Mouse (Mus musculus) T-helper 17 cell (primary cell): ENCODE data around the gene Tenm4.

Experiments
- in situ Hi-C, 2 experiments: fragments of 300-600 bp; cut with MboI, MseI; formaldehyde crosslinking; loops; 1 replicate in 1 of 2; 2 replicates in 1 of 2; pipeline ENCODE4 v1.15.1; 2025; ENCODE audit warnings: high pct_unique_total_duplicates in 2 of 2

Gene Tenm4

GRCm38 (mm10) chr7:96242328-96243185, 71.5 kb downstream of the Tenm4 start:
- in situ Hi-C loops: no loop called here

GRCm38 (mm10) chr7:96244796-96245195, 73.8 kb downstream of the Tenm4 start:
- in situ Hi-C loops: no loop called here

- in situ Hi-C loops: no loop called here
These were observed 88.6 kb downstream of the Tenm4 start for GRCm38 (mm10) chr7:96259630-96260029.

GRCm38 (mm10) chr7:96262182-96262581, 91.1 kb downstream of the Tenm4 start:
- in situ Hi-C loops: no loop called here

- in situ Hi-C loops: no loop called here
These were observed 94.9 kb downstream of the Tenm4 start for GRCm38 (mm10) chr7:96265941-96266340.

- in situ Hi-C loops: no loop called here
These were observed 96.2 kb downstream of the Tenm4 start for GRCm38 (mm10) chr7:96267266-96267665.

- in situ Hi-C loops: no loop called here
These were observed 99.6 kb downstream of the Tenm4 start for GRCm38 (mm10) chr7:96270684-96271083.

GRCm38 (mm10) chr7:96272068-96272467, 101.0 kb downstream of the Tenm4 start:
- in situ Hi-C loops: no loop called here

- in situ Hi-C loops: no loop called here
These were observed 103.4 kb downstream of the Tenm4 start for GRCm38 (mm10) chr7:96274486-96274885.

GRCm38 (mm10) chr7:96277550-96277949, 106.5 kb downstream of the Tenm4 start:
- in situ Hi-C loops: no loop called here

- in situ Hi-C loops: no loop called here
These were observed 107.3 kb downstream of the Tenm4 start for GRCm38 (mm10) chr7:96278378-96278777.

- in situ Hi-C loops: no loop called here
These were observed 109.7 kb downstream of the Tenm4 start for GRCm38 (mm10) chr7:96280795-96281194.

- in situ Hi-C loops: no loop called here
These were observed 119.5 kb downstream of the Tenm4 start for GRCm38 (mm10) chr7:96290576-96290975.

- in situ Hi-C loops: no loop called here
These were observed 124.9 kb downstream of the Tenm4 start for GRCm38 (mm10) chr7:96295959-96296358.

GRCm38 (mm10) chr7:96300826-96301397, 129.9 kb downstream of the Tenm4 start:
- in situ Hi-C loops: no loop called here

GRCm38 (mm10) chr7:96301813-96302212, 130.8 kb downstream of the Tenm4 start:
- in situ Hi-C loops: no loop called here

GRCm38 (mm10) chr7:96303963-96304362, 132.9 kb downstream of the Tenm4 start:
- in situ Hi-C loops: no loop called here

- in situ Hi-C loops: no loop called here
These were observed 134.4 kb downstream of the Tenm4 start for GRCm38 (mm10) chr7:96305382-96305935.

- in situ Hi-C loops: no loop called here
These were observed 137.1 kb downstream of the Tenm4 start for GRCm38 (mm10) chr7:96308106-96308505.

- in situ Hi-C loops: no loop called here
These were observed 158.3 kb downstream of the Tenm4 start for GRCm38 (mm10) chr7:96329343-96329742.

GRCm38 (mm10) chr7:96331186-96331585, 160.1 kb downstream of the Tenm4 start:
- in situ Hi-C loops: no loop called here

GRCm38 (mm10) chr7:96334361-96334760, 163.3 kb downstream of the Tenm4 start:
- in situ Hi-C loops: no loop called here

- in situ Hi-C loops: no loop called here
These were observed 165.3 kb downstream of the Tenm4 start for GRCm38 (mm10) chr7:96336376-96336775.
